Mouse (Mus musculus): ENCODE data around the gene Cd19. TPM values are rescaled to one million over a fixed set of nuclear protein-coding genes. Genes with fewer than 3 reads are reported as not detected.
A peak's percentile ranks its signal among the peaks of the same experiment; 100 is the strongest.

Cd19 gene
- polyA plus RNA-seq, 1 experiment from 2014 or later: not detected

DNA sequence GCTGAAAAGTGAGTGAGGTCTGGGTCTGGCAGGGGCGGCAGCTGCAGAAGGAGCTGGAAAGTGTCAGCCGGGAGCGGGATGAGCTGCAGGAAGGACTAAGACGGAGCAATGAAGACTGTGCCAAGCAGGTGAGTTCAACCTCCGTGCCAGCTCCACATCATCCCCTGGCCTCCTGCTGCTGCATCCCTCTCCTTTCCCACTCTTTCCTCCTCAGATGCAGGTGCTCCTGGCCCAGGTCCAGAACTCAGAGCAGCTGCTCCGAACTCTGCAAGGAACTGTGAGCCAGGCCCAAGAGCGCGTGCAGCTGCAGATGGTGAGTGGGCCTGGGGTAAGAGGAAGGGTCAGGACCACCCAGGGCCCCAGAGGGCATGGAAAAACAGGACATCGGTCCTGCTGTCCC, 25.4 kb upstream of the Cd19 start:
- no peak overlapping the region for H3K4me3 ChIP-seq (replicated peaks; ENCODE audit: low read length)
- no peaks in the 10 kb centered on the region for H3K27me3 ChIP-seq (ENCODE audit: control insufficient read depth, insufficient read depth, low read length)
- no peaks in the 10 kb centered on the region for H3K9me3 ChIP-seq (ENCODE audit: control insufficient read depth, low read length)
- H3K4me1 ChIP-seq (replicated peaks; ENCODE audit: control insufficient read depth, insufficient read depth, low read length): no peaks in the 10 kb centered on the region
- DNase-seq (ENCODE audit: low spot score) (no peak), ATAC-seq (ENCODE audit: low FRiP score) (no peak)
- H3K4me2 ChIP-seq (replicated peaks): no peak overlapping the region
- peaks cover 44% of the 10 kb centered on the region for H3K36me3 ChIP-seq (replicated peaks; ENCODE audit: control insufficient read depth, insufficient read depth)
- H3K27ac ChIP-seq: no peak overlapping the region
- no peak overlapping the region for H3K9ac ChIP-seq
- 74% methylated on average over 9 of the region's 9 CpGs for WGBS

DNA sequence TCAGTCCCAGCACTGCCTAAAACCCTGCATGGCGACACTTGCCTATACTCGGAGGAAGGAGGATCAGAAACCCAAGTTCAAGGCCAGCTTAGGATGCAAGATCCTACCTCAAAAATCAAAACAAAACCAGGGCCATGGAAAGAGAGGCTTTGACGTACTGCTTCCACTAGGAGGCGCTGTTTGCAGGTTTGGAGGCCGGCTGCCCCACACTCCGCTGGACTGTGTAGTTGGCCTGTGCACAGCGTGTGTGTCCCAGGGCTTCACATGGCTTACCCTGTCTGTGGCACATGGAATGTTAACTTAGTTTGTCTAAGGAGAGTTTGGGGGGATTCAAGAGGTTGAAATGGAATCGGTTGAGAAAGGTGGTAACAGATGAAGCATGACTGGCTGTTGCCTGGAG, 22.2 kb upstream of the Cd19 start:
- Histone ChIP-seq H3K9me3 (ENCODE audit: control insufficient read depth, low read length) (no peaks in the 10 kb centered on the region), H3K4me2 (replicated peaks) (no peak overlapping the region), H3K27me3 (ENCODE audit: control insufficient read depth, insufficient read depth, low read length) (no peaks in the 10 kb centered on the region), H3K4me3 (replicated peaks; ENCODE audit: low read length) (no peak overlapping the region), H3K4me1 (replicated peaks; ENCODE audit: control insufficient read depth, insufficient read depth, low read length) (no peaks in the 10 kb centered on the region), H3K9ac (no peak overlapping the region), H3K36me3 (replicated peaks; ENCODE audit: control insufficient read depth, insufficient read depth) (peaks cover 34% of the 10 kb centered on the region), H3K27ac (no peak overlapping the region)
- DNase-seq (ENCODE audit: low spot score): peak; percentile 66
- WGBS: 14% methylated on average over 8 of the region's 8 CpGs
- no peak for ATAC-seq (ENCODE audit: low FRiP score)

DNA sequence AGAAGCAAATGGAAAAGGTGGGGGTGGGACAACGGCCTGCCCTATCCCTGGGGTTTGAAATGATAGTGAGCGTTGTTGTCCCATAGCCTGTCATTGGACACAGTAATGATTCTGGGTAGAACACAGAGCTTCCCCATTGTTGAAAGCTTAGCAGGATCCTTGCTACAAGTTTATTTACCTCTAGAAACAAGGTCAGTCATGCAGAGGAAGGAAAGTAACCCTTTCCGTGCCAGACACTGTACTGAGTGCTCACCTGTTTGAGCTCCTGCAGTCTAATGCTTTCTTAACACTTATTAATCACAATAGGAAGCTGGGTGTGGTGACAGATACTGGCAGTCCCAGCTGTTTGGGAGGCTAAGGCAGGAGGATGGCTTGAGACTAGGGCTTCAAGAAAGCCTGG, 21.1 kb upstream of the Cd19 start:
- H3K27ac ChIP-seq: no peak overlapping the region
- no peak for ATAC-seq (ENCODE audit: low FRiP score)
- no peak overlapping the region for H3K4me2 ChIP-seq (replicated peaks)

DNA sequence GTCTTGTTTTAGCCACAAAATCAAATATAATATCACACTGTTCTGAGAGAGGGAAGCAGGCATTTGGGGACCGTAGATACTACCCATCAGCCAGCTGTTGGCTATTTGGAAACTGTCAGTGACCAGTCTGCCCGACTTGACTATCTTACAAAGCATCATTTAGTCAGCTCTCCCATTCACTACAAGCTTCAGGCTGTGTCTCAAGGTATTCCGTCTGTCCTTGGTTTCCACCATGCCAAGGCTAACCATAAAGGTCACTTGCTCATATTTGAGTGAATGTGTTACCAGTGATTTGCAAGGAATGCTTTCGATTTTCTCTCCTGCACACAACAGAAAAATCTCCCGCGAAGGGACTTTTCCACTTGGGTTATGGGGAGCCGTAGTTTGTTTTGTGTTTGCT, 20.0 kb upstream of the Cd19 start:
- H3K9me3 ChIP-seq (ENCODE audit: control insufficient read depth, low read length): no peaks in the 10 kb centered on the region
- WGBS: 92% methylated on average over 7 of the region's 7 CpGs
- no peak for ATAC-seq (ENCODE audit: low FRiP score)
- H3K36me3 ChIP-seq (replicated peaks; ENCODE audit: control insufficient read depth, insufficient read depth): peaks cover 29% of the 10 kb centered on the region
- no peak overlapping the region for H3K4me2 ChIP-seq (replicated peaks)
- no peak overlapping the region for H3K27ac ChIP-seq
- no peak overlapping the region for H3K9ac ChIP-seq
- peaks cover under 1% of the 10 kb centered on the region; the same call in 1 of the 2 replicates for H3K4me1 ChIP-seq (replicated peaks; ENCODE audit: control insufficient read depth, insufficient read depth, low read length)
- no peak overlapping the region for H3K4me3 ChIP-seq (replicated peaks; ENCODE audit: low read length)
- H3K27me3 ChIP-seq (ENCODE audit: control insufficient read depth, insufficient read depth, low read length): no peaks in the 10 kb centered on the region
- no peak for DNase-seq (ENCODE audit: low spot score)

More for the DNA sequence above, 21.1 kb upstream of the Cd19 start:
- Histone ChIP-seq H3K4me1 (replicated peaks; ENCODE audit: control insufficient read depth, insufficient read depth, low read length) (no peaks in the 10 kb centered on the region), H3K4me3 (replicated peaks; ENCODE audit: low read length) (no peak overlapping the region), H3K9ac (no peak overlapping the region), H3K27me3 (ENCODE audit: control insufficient read depth, insufficient read depth, low read length) (no peaks in the 10 kb centered on the region), H3K9me3 (ENCODE audit: control insufficient read depth, low read length) (no peaks in the 10 kb centered on the region), H3K36me3 (replicated peaks; ENCODE audit: control insufficient read depth, insufficient read depth) (peaks cover 34% of the 10 kb centered on the region)
- WGBS: 84% methylated on average over 3 of the region's 3 CpGs
- no peak for DNase-seq (ENCODE audit: low spot score)

GRCm38 (mm10) chr7:126430167-126430566, 15.5 kb upstream of the Cd19 start:
- H3K4me3 ChIP-seq (replicated peaks; ENCODE audit: low read length): no peak overlapping the region
- no peak for ATAC-seq (ENCODE audit: low FRiP score)
- peaks cover 21% of the 10 kb centered on the region for H3K36me3 ChIP-seq (replicated peaks; ENCODE audit: control insufficient read depth, insufficient read depth)
- DNase-seq (ENCODE audit: low spot score): no peak
- no peaks in the 10 kb centered on the region for H3K9me3 ChIP-seq (ENCODE audit: control insufficient read depth, low read length)
- H3K27ac ChIP-seq: no peak overlapping the region
- H3K4me2 ChIP-seq (replicated peaks): no peak overlapping the region
- no peak overlapping the region for H3K9ac ChIP-seq
- H3K4me1 ChIP-seq (replicated peaks; ENCODE audit: control insufficient read depth, insufficient read depth, low read length): peaks cover 14% of the 10 kb centered on the region
- H3K27me3 ChIP-seq (ENCODE audit: control insufficient read depth, insufficient read depth, low read length): no peaks in the 10 kb centered on the region

GRCm38 (mm10) chr7:126429503-126429898, 14.8 kb upstream of the Cd19 start:
- ATAC-seq (ENCODE audit: low FRiP score) (no peak; the same call in 1 of the 2 replicates), DNase-seq (ENCODE audit: low spot score) (no peak)
- Histone ChIP-seq H3K27ac (no peak overlapping the region), H3K4me1 (replicated peaks; ENCODE audit: control insufficient read depth, insufficient read depth, low read length) (peaks cover 14% of the 10 kb centered on the region), H3K27me3 (ENCODE audit: control insufficient read depth, insufficient read depth, low read length) (no peaks in the 10 kb centered on the region), H3K36me3 (replicated peaks; ENCODE audit: control insufficient read depth, insufficient read depth) (peaks cover 17% of the 10 kb centered on the region), H3K9me3 (ENCODE audit: control insufficient read depth, low read length) (no peaks in the 10 kb centered on the region), H3K4me2 (replicated peaks) (peak overlapping the region; percentile 78), H3K4me3 (replicated peaks; ENCODE audit: low read length) (peak overlapping the region; percentile 63), H3K9ac (peak overlapping the region; percentile 88)
- 28% methylated on average over 15 of the region's 15 CpGs for whole genome bisulfite sequencing

DNA sequence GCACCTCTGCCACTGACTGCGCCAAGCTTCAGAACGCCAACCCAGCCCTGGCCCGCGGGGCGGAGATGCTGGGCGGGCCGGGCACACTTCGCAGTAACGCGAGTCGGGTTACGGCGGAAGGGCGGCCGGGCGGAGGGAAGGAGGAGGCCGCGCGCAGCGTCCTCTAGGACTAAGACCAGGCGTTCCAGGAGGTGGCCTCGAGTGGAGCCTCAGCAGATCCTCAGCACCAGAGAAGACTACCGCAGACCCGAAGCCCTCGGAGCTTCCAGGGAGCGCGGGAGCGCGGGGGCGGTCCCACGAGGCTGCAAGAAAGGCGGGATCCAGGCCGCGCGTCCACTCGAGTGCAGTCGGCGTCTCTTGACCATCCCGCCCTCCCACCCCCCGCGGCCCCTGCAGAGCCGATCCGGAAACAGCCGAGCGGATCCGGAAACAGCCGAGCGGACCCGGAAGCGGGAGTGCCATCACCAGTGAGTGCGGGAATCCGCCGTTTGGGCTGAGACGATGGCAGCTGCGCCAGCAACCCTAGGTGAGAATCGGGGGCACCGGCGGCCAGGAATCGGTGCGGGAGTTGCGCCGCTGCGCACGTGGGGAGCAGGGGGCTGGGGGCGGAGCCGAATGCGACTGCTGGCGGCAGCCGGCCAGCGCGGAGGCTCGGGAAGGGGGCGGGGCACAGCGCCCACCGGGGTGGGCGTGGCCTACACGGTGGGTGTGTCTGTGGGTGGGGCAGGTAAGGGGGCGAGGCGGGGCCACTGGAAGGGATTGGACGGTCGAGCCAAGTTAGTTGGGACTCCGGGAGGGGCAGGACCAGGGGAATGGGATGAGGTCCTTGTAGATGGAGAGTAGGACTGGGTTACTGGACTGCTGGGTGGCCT, 14.2 kb upstream of the Cd19 start, which contains the start of gene Rabep2:
Gene Rabep2 (plus strand): TSS at position 129 of the 872 bp plus-strand sequence.
- ATAC-seq (ENCODE audit: low FRiP score) (peak; percentile 93), DNase-seq (ENCODE audit: low spot score) (peak; percentile 94)
- H3K4me1 ChIP-seq (replicated peaks; ENCODE audit: control insufficient read depth, insufficient read depth, low read length): peaks cover 14% of the 10 kb centered on the region
- H3K27ac ChIP-seq: peak within 1 kb of the TSS; percentile 90
- peak within 1 kb of the TSS; percentile 63 for H3K4me3 ChIP-seq (replicated peaks; ENCODE audit: low read length)
- H3K27me3 ChIP-seq (ENCODE audit: control insufficient read depth, insufficient read depth, low read length): no peaks in the 10 kb centered on the region
- WGBS: under 1% methylated on average over 76 of the region's 82 CpGs
- H3K9ac ChIP-seq: peak within 1 kb of the TSS; percentile 88
- H3K9me3 ChIP-seq (ENCODE audit: control insufficient read depth, low read length): no peaks in the 10 kb centered on the region
- 0 out of 2 replicates have a peak, but pooled peaks cover 11% of the 10 kb centered on the region for H3K36me3 ChIP-seq (replicated peaks; ENCODE audit: control insufficient read depth, insufficient read depth)
- H3K4me2 ChIP-seq (replicated peaks): peak within 1 kb of the TSS; percentile 78

DNA sequence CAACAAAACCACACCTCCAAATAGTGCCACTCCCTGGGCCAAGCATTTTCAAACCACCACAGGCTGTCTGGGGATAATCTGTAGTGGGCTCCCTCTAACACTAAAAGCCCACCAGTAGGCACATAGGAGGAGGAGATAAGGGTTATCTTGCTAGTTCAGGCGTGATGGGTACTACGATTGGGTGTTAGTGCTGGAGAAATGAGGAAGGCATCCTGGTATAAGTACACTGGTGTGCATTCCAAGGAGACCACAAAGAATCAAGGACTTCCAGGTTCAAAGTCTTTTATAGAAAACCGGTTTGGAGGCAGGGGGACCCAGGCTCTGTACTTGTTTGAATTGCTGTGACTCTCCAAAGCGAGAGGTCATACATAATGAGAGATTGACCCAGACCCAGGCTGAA, 13.5 kb upstream of the Cd19 start:
- peak overlapping the region; percentile 90 for H3K27ac ChIP-seq
- H3K4me2 ChIP-seq (replicated peaks): peak overlapping the region; percentile 78
- H3K36me3 ChIP-seq (replicated peaks; ENCODE audit: control insufficient read depth, insufficient read depth): 0 out of 2 replicates have a peak, but pooled peaks cover 9% of the 10 kb centered on the region
- no peaks in the 10 kb centered on the region for H3K27me3 ChIP-seq (ENCODE audit: control insufficient read depth, insufficient read depth, low read length)
- peaks cover 14% of the 10 kb centered on the region for H3K4me1 ChIP-seq (replicated peaks; ENCODE audit: control insufficient read depth, insufficient read depth, low read length)
- DNase-seq (ENCODE audit: low spot score) (peak; percentile 25), ATAC-seq (ENCODE audit: low FRiP score) (no peak)
- peak overlapping the region; percentile 88 for H3K9ac ChIP-seq
- 21% methylated on average over 4 of the region's 4 CpGs for WGBS
- no peaks in the 10 kb centered on the region for H3K9me3 ChIP-seq (ENCODE audit: control insufficient read depth, low read length)
- peak overlapping the region; percentile 63 for H3K4me3 ChIP-seq (replicated peaks; ENCODE audit: low read length)

GRCm38 (mm10) chr7:126427323-126427860, 12.7 kb upstream of the Cd19 start:
- WGBS: 68% methylated on average over 12 of the region's 13 CpGs
- Histone ChIP-seq H3K4me2 (replicated peaks) (no peak overlapping the region), H3K4me1 (replicated peaks; ENCODE audit: control insufficient read depth, insufficient read depth, low read length) (peaks cover 14% of the 10 kb centered on the region), H3K27ac (no peak overlapping the region), H3K36me3 (replicated peaks; ENCODE audit: control insufficient read depth, insufficient read depth) (0 out of 2 replicates have a peak, but pooled peaks cover 5% of the 10 kb centered on the region), H3K4me3 (replicated peaks; ENCODE audit: low read length) (no peak overlapping the region), H3K27me3 (ENCODE audit: control insufficient read depth, insufficient read depth, low read length) (no peaks in the 10 kb centered on the region), H3K9me3 (ENCODE audit: control insufficient read depth, low read length) (no peaks in the 10 kb centered on the region), H3K9ac (no peak overlapping the region)
- ATAC-seq (ENCODE audit: low FRiP score) (no peak), DNase-seq (ENCODE audit: low spot score) (no peak)
